Mouse (Mus musculus): ENCODE measurements around the gene Drap1. TPM values are rescaled to one million over a fixed set of nuclear protein-coding genes. Genes with fewer than 3 reads are reported as not detected.

The Drap1 gene
- polyA plus RNA-seq, 1 experiment from 2014 or later, result 151 TPM

- no peaks in the 10 kb centered on the region for H3K36me3 ChIP-seq (ENCODE audit: control insufficient read depth, insufficient read depth, low read length)
- H3K4me1 ChIP-seq (replicated peaks; ENCODE audit: control insufficient read depth, insufficient read depth, low read length), result peaks cover 15% of the 10 kb centered on the region
- ATAC-seq (replicated peaks; ENCODE audit: low FRiP score), result no peak
- no peak overlapping the region for H3K9ac ChIP-seq (ENCODE audit: low read depth, low read length)
- DNase-seq (ENCODE audit: low spot score), result no peak
- H3K4me2 ChIP-seq, result no peak overlapping the region
- whole genome bisulfite sequencing, result 61% methylated on average over 9 of the region's 9 CpGs
- peaks cover 32% of the 10 kb centered on the region for H3K27me3 ChIP-seq (replicated peaks; ENCODE audit: control insufficient read depth, insufficient read depth, low read length)
- H3K9me3 ChIP-seq (ENCODE audit: control insufficient read depth, low read length), result peaks cover 5% of the 10 kb centered on the region; the same call in 1 of the 2 replicates
- H3K4me3 ChIP-seq (ENCODE audit: low read depth, low read length), result no peak overlapping the region
- no peak overlapping the region for H3K27ac ChIP-seq (ENCODE audit: low read depth, low read length)
These were observed 19.7 kb upstream of the Drap1 start for GRCm38 (mm10) chr19:5444371-5444908.

DNA sequence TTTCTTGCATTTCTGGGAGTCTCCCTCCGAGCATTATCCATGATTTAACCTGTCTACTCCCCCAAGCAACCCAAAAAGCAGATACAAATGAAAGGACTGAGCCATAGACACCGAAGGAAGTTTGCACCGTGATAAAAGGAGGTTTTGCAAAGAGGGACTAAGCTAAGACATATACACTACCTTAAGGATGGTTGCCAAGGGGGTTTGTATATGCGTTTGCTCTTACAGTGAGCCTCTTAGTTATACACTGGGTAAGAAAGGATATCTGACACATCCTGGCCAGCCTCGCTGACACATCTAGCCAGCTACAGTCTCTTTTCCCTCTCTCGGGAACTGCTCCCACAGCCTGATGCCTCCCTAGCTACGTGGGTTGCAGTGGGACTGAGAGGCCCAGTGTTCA is 9.2 kb upstream of the Drap1 start:
- peak overlapping the region; percentile 68 for H3K27ac ChIP-seq (ENCODE audit: low read depth, low read length)
- no peaks in the 10 kb centered on the region for H3K9me3 ChIP-seq (ENCODE audit: control insufficient read depth, low read length)
- peak overlapping the region; percentile 73 for H3K9ac ChIP-seq (ENCODE audit: low read depth, low read length)
- H3K4me1 ChIP-seq (replicated peaks; ENCODE audit: control insufficient read depth, insufficient read depth, low read length), result peaks cover 13% of the 10 kb centered on the region
- H3K27me3 ChIP-seq (replicated peaks; ENCODE audit: control insufficient read depth, insufficient read depth, low read length), result no peaks in the 10 kb centered on the region
- no peaks in the 10 kb centered on the region for H3K36me3 ChIP-seq (ENCODE audit: control insufficient read depth, insufficient read depth, low read length)
- DNase-seq (ENCODE audit: low spot score), result no peak
- 52% methylated on average over 7 of the region's 7 CpGs for WGBS
- H3K4me2 ChIP-seq, result peak overlapping the region; percentile 91
- ATAC-seq (replicated peaks; ENCODE audit: low FRiP score), result no peak
- H3K4me3 ChIP-seq (ENCODE audit: low read depth, low read length), result no peak overlapping the region

GRCm38 (mm10) chr19:5432992-5433852 is 8.4 kb upstream of the Drap1 start:
- DNase-seq (ENCODE audit: low spot score) (peak; percentile 68), ATAC-seq (replicated peaks; ENCODE audit: low FRiP score) (peak; percentile 69)
- 5% methylated on average over 16 of the region's 16 CpGs for WGBS
- Histone ChIP-seq H3K9me3 (ENCODE audit: control insufficient read depth, low read length) (no peaks in the 10 kb centered on the region), H3K4me3 (ENCODE audit: low read depth, low read length) (peak overlapping the region; percentile 50), H3K4me1 (replicated peaks; ENCODE audit: control insufficient read depth, insufficient read depth, low read length) (peaks cover 13% of the 10 kb centered on the region), H3K9ac (ENCODE audit: low read depth, low read length) (peak overlapping the region; percentile 73), H3K4me2 (peak overlapping the region; percentile 91), H3K27me3 (replicated peaks; ENCODE audit: control insufficient read depth, insufficient read depth, low read length) (no peaks in the 10 kb centered on the region), H3K36me3 (ENCODE audit: control insufficient read depth, insufficient read depth, low read length) (no peaks in the 10 kb centered on the region), H3K27ac (ENCODE audit: low read depth, low read length) (peak overlapping the region; percentile 68)

DNA sequence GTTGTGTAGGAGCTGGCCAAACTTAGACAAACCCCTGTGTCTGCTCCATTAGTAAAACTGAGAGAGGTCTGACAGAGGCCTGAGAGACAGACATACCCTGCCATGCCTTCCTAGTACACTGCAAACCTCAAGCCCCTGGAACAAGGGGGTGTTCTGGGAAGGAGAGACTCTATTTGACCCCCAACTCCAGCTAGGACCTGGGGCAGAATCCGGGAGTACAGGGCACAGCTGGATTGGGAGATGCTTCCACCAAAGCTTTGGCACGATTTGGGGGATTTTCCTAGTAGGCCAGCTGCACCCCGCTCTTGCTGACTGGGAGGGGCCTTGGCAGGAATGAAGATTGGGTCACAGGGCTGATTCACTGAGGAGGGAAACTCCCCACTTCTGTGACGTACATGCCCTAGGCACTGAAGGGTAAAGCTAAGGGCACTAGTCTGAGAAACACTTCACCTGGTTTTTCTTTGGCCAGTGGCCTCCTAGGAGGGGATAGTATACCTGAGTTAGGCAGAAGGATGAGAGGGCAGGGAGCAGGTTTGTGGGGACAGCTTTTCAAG is 7.2 kb upstream of the Drap1 start:
- Histone ChIP-seq H3K36me3 (ENCODE audit: control insufficient read depth, insufficient read depth, low read length) (peaks cover under 1% of the 10 kb centered on the region; the same call in 1 of the 2 replicates), H3K4me1 (replicated peaks; ENCODE audit: control insufficient read depth, insufficient read depth, low read length) (peaks cover 13% of the 10 kb centered on the region), H3K4me2 (no peak overlapping the region), H3K27ac (ENCODE audit: low read depth, low read length) (no peak overlapping the region), H3K27me3 (replicated peaks; ENCODE audit: control insufficient read depth, insufficient read depth, low read length) (no peaks in the 10 kb centered on the region), H3K4me3 (ENCODE audit: low read depth, low read length) (no peak overlapping the region), H3K9me3 (ENCODE audit: control insufficient read depth, low read length) (no peaks in the 10 kb centered on the region), H3K9ac (ENCODE audit: low read depth, low read length) (no peak overlapping the region)
- ATAC-seq (replicated peaks; ENCODE audit: low FRiP score) (no peak), DNase-seq (ENCODE audit: low spot score) (no peak)
- WGBS, result 78% methylated on average over 4 of the region's 4 CpGs

- H3K36me3 ChIP-seq (ENCODE audit: control insufficient read depth, insufficient read depth, low read length), result peaks cover 10% of the 10 kb centered on the region; the same call in 1 of the 2 replicates
- ATAC-seq (replicated peaks; ENCODE audit: low FRiP score), result no peak
- no peaks in the 10 kb centered on the region for H3K9me3 ChIP-seq (ENCODE audit: control insufficient read depth, low read length)
- H3K9ac ChIP-seq (ENCODE audit: low read depth, low read length), result no peak overlapping the region
- DNase-seq (ENCODE audit: low spot score), result no peak
- no peak overlapping the region for H3K4me3 ChIP-seq (ENCODE audit: low read depth, low read length)
- 91% methylated on average over 1 of the region's 1 CpGs for WGBS
- H3K4me2 ChIP-seq, result no peak overlapping the region
- no peaks in the 10 kb centered on the region for H3K27me3 ChIP-seq (replicated peaks; ENCODE audit: control insufficient read depth, insufficient read depth, low read length)
- peaks cover 24% of the 10 kb centered on the region for H3K4me1 ChIP-seq (replicated peaks; ENCODE audit: control insufficient read depth, insufficient read depth, low read length)
- H3K27ac ChIP-seq (ENCODE audit: low read depth, low read length), result no peak overlapping the region
These were observed 5.6 kb upstream of the Drap1 start for GRCm38 (mm10) chr19:5430408-5430807.

DNA sequence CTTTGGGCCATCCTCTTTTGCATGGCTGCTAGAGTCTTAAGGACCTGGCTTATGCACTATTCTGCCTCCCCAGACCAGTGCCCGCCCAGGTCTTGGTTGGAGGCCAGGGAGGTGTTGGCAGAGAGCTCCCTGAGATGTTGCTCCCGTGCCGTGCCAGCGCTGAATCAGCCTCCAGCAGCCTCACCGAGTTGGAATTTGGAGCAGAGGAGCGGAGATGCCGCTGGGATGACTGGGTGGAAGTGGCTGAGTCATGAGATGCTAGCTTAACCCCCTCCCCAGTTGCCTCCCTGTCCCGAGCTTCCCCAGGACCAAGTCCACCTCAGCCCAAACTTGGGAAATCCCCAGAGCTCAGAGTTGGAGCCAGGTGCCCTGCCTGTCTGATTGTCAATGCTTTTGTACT is 5.0 kb upstream of the Drap1 start:
- peaks cover 24% of the 10 kb centered on the region for H3K4me1 ChIP-seq (replicated peaks; ENCODE audit: control insufficient read depth, insufficient read depth, low read length)
- H3K27me3 ChIP-seq (replicated peaks; ENCODE audit: control insufficient read depth, insufficient read depth, low read length), result no peaks in the 10 kb centered on the region
- peaks cover 10% of the 10 kb centered on the region; the same call in 1 of the 2 replicates for H3K36me3 ChIP-seq (ENCODE audit: control insufficient read depth, insufficient read depth, low read length)
- 67% methylated on average over 8 of the region's 8 CpGs for whole genome bisulfite sequencing
- no peak for ATAC-seq (replicated peaks; ENCODE audit: low FRiP score)
- H3K4me3 ChIP-seq (ENCODE audit: low read depth, low read length), result no peak overlapping the region
- DNase-seq (ENCODE audit: low spot score), result no peak
- H3K9ac ChIP-seq (ENCODE audit: low read depth, low read length), result no peak overlapping the region
- H3K27ac ChIP-seq (ENCODE audit: low read depth, low read length), result no peak overlapping the region
- no peaks in the 10 kb centered on the region for H3K9me3 ChIP-seq (ENCODE audit: control insufficient read depth, low read length)
- H3K4me2 ChIP-seq, result no peak overlapping the region

- no peak for DNase-seq (ENCODE audit: low spot score)
- WGBS, result 71% methylated on average over 4 of the region's 4 CpGs
These were observed 4.4 kb upstream of the Drap1 start for GRCm38 (mm10) chr19:5429219-5429618.

DNA sequence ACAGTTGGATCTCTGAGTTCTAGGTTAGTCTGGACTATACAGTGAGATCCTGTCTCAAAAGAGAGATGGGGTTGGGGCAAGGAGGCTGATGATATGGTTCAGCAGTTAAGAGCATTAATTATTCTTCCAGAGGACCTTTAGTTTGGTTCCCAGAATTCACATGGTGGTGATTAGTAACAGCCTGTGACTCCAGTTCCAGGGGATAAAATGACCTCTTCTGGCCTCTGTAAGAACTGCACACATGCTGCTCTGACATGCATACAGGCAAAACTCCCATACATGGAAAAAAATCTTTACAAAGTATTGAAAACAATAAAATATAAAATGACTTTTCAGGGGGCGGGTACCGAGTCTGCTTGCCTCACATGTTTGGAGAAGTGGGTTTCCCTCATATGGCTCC is 3.3 kb upstream of the Drap1 start:
- DNase-seq (ENCODE audit: low spot score) (no peak), ATAC-seq (replicated peaks; ENCODE audit: low FRiP score) (no peak)
- peaks cover 10% of the 10 kb centered on the region; the same call in 1 of the 2 replicates for H3K36me3 ChIP-seq (ENCODE audit: control insufficient read depth, insufficient read depth, low read length)
- no peak overlapping the region for H3K9ac ChIP-seq (ENCODE audit: low read depth, low read length)
- H3K4me1 ChIP-seq (replicated peaks; ENCODE audit: control insufficient read depth, insufficient read depth, low read length), result peaks cover 23% of the 10 kb centered on the region
- no peak overlapping the region for H3K4me3 ChIP-seq (ENCODE audit: low read depth, low read length)
- no peaks in the 10 kb centered on the region for H3K9me3 ChIP-seq (ENCODE audit: control insufficient read depth, low read length)
- no peak overlapping the region for H3K4me2 ChIP-seq
- WGBS, result 83% methylated on average over 2 of the region's 2 CpGs
- no peaks in the 10 kb centered on the region for H3K27me3 ChIP-seq (replicated peaks; ENCODE audit: control insufficient read depth, insufficient read depth, low read length)
- H3K27ac ChIP-seq (ENCODE audit: low read depth, low read length), result no peak overlapping the region

More at GRCm38 (mm10) chr19:5429219-5429618, 4.4 kb upstream of the Drap1 start:
- no peak overlapping the region for H3K4me2 ChIP-seq
- no peak for ATAC-seq (replicated peaks; ENCODE audit: low FRiP score)
- no peaks in the 10 kb centered on the region for H3K27me3 ChIP-seq (replicated peaks; ENCODE audit: control insufficient read depth, insufficient read depth, low read length)
- peaks cover 10% of the 10 kb centered on the region; the same call in 1 of the 2 replicates for H3K36me3 ChIP-seq (ENCODE audit: control insufficient read depth, insufficient read depth, low read length)
- H3K27ac ChIP-seq (ENCODE audit: low read depth, low read length), result no peak overlapping the region
- no peak overlapping the region for H3K4me3 ChIP-seq (ENCODE audit: low read depth, low read length)
- peaks cover 24% of the 10 kb centered on the region for H3K4me1 ChIP-seq (replicated peaks; ENCODE audit: control insufficient read depth, insufficient read depth, low read length)
- H3K9ac ChIP-seq (ENCODE audit: low read depth, low read length), result no peak overlapping the region
- H3K9me3 ChIP-seq (ENCODE audit: control insufficient read depth, low read length), result no peaks in the 10 kb centered on the region

All from liver, embryonic 11.5 days (tissue).